Comparison of ENCODE assay signal across 8 mouse cellular contexts in the genomic region with DNA sequence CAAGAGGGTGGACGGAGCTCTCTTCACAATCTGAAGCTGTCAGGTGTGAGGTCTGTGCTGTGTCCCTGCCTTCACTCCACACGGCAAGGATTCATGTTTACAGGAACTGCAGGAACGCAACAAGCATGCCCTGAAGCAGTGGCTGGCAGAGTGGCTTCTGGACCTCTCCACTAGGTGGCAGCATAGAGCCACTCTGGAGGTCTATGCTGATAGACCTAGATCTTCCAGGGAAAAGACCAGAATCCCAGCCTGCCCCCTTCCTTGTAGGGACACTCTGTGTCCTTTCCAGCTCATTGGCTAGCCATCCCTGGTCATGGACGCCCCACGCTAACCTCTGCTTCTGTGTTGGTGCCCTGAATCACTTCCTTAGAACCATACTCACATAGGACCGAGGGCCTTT.
DNase-seq lines count a peak whose midpoint lies in the region; ATAC-seq lines count a peak whose summit lies in the region.

No protein-coding gene starts in this region.

- 33% methylated on average over 6 of the region's 6 CpGs for WGBS in heart, embryonic 15.5 days
- whole genome bisulfite sequencing in liver, embryonic 12.5 days (ENCODE audit: insufficient replicate concordance): 24% methylated on average over 6 of the region's 6 CpGs
- 30% methylated on average over 6 of the region's 6 CpGs for WGBS in stomach, embryonic 14.5 days

- H3K4me1 ChIP-seq in heart, embryonic 15.5 days (replicated peaks): peaks cover 15% of the 10 kb centered on the region
- H3K4me1 ChIP-seq in liver, embryonic 12.5 days: no peaks in the 10 kb centered on the region
- H3K4me1 ChIP-seq in stomach, embryonic 14.5 days (ENCODE audit: control insufficient read depth, insufficient read depth, low read length): no peaks in the 10 kb centered on the region

- no peak overlapping the region for H3K4me3 ChIP-seq in heart, embryonic 15.5 days
- H3K4me3 ChIP-seq in liver, embryonic 12.5 days: no peak overlapping the region
- no peak overlapping the region for H3K4me3 ChIP-seq in stomach, embryonic 14.5 days (ENCODE audit: low read depth, low read length)

- H3K27me3 ChIP-seq in heart, embryonic 15.5 days: no peaks in the 10 kb centered on the region
- no peaks in the 10 kb centered on the region for H3K27me3 ChIP-seq in liver, embryonic 12.5 days (replicated peaks)
- no peaks in the 10 kb centered on the region for H3K27me3 ChIP-seq in stomach, embryonic 14.5 days (ENCODE audit: control insufficient read depth, insufficient read depth, low read length)

- no peak overlapping the region for H3K9ac ChIP-seq in heart, embryonic 15.5 days
- no peak overlapping the region for H3K9ac ChIP-seq in liver, embryonic 12.5 days
- no peak overlapping the region for H3K9ac ChIP-seq in stomach, embryonic 14.5 days (replicated peaks; ENCODE audit: low read depth, low read length)

- peak; percentile 43; the same call in 1 of the 2 replicates for ATAC-seq in heart, embryonic 15.5 days (replicated peaks; ENCODE audit: insufficient number of reproducible peaks, insufficient read depth, low FRiP score, low read depth)
- peak; percentile 45 for ATAC-seq in liver, embryonic 12.5 days
- ATAC-seq in stomach, embryonic 14.5 days (ENCODE audit: insufficient number of reproducible peaks, insufficient read depth, low FRiP score, low read depth): peak; percentile 54

- H3K9me3 ChIP-seq in heart, embryonic 15.5 days (replicated peaks): no peaks in the 10 kb centered on the region
- no peaks in the 10 kb centered on the region for H3K9me3 ChIP-seq in liver, embryonic 12.5 days (replicated peaks)
- H3K9me3 ChIP-seq in stomach, embryonic 14.5 days (ENCODE audit: control insufficient read depth, low read depth, low read length): no peaks in the 10 kb centered on the region

- H3K27ac ChIP-seq in heart, embryonic 15.5 days: no peak overlapping the region
- no peak overlapping the region for H3K27ac ChIP-seq in liver, embryonic 12.5 days
- no peak overlapping the region for H3K27ac ChIP-seq in stomach, embryonic 14.5 days (ENCODE audit: low read length)

- H3K36me3 ChIP-seq in heart, embryonic 15.5 days: peaks cover 35% of the 10 kb centered on the region
- peaks cover 42% of the 10 kb centered on the region for H3K36me3 ChIP-seq in liver, embryonic 12.5 days
- H3K36me3 ChIP-seq in stomach, embryonic 14.5 days (ENCODE audit: control insufficient read depth, insufficient read depth, low read length): peaks cover 65% of the 10 kb centered on the region

- DNase-seq in CD8-positive naive resting alpha-beta T cell, adult 2 months (ENCODE audit: low read depth in 2 of 2, low spot score in 2 of 2): peak; percentile 66 to 71
- DNase-seq in c-Kit-negative CD71-positive TER-119-positive erythroid progenitor cells, embryonic 14.5 days (ENCODE audit: low read depth, low spot score): peak; percentile 65
- peak; percentile 52 for DNase-seq in fibroblast of lung, adult 2 months (ENCODE audit: low read depth)
- DNase-seq in kidney, postnatal 10 days: peak; percentile 92
- DNase-seq in neural tube, embryonic 10.5 days (ENCODE audit: extremely low spot score, low spot score): peak; percentile 88

- H3K4me2 ChIP-seq in heart, embryonic 15.5 days: no peak overlapping the region
- H3K4me2 ChIP-seq in liver, embryonic 12.5 days: no peak overlapping the region
- H3K4me2 ChIP-seq in stomach, embryonic 14.5 days (replicated peaks; ENCODE audit: low read depth, low read length): no peak overlapping the region
